Mouse (Mus musculus) neural tube, embryonic 15.5 days (tissue): Measurements from ENCODE around the gene Lactbl1. TPM values are rescaled to one million over a fixed set of nuclear protein-coding genes. Genes with fewer than 3 reads are reported as not detected.

Experiments
- ATAC-seq: fragments of 200-750 bp; cut with Nextera tagmentation; 2 replicates; pipeline ENCODE4 v1.8.0; 2017; ENCODE audit warnings: mild to moderate bottlenecking, moderate TSS enrichment, moderate library complexity; ENCODE audit not compliant: low FRiP score
- H3K27ac ChIP-seq: fragments of 300-500 bp; sonication (generic); replicated peaks from 2 replicates; pipeline ENCODE4 v1.5.1; 2015; ENCODE audit warnings: mild to moderate bottlenecking, inconsistent platforms
- H3K27me3 ChIP-seq: fragments of 300-500 bp; sonication (generic); replicated peaks from 2 replicates; pipeline ENCODE4 v1.6.1; 2015; ENCODE audit warnings: inconsistent platforms
- H3K36me3 ChIP-seq: fragments of 300-500 bp; sonication (generic); 2 replicates; pipeline ENCODE4 v1.6.1; 2015; ENCODE audit warnings: inconsistent platforms
- H3K4me1 ChIP-seq: fragments of 300-500 bp; sonication (generic); 2 replicates; pipeline ENCODE4 v1.6.1; 2015; ENCODE audit warnings: inconsistent platforms
- H3K4me2 ChIP-seq: fragments of 300-500 bp; sonication (generic); 2 replicates; pipeline ENCODE4 v1.6.1; 2015; ENCODE audit warnings: inconsistent platforms, mild to moderate bottlenecking, moderate library complexity
- H3K4me3 ChIP-seq: fragments of 300-500 bp; sonication (generic); replicated peaks from 2 replicates; pipeline ENCODE4 v1.5.1; 2015; ENCODE audit warnings: mild to moderate bottlenecking, inconsistent platforms
- H3K9ac ChIP-seq: fragments of 300-500 bp; sonication (generic); replicated peaks from 2 replicates; pipeline ENCODE4 v1.6.1; 2015; ENCODE audit warnings: mild to moderate bottlenecking, inconsistent platforms
- H3K9me3 ChIP-seq: fragments of 300-500 bp; sonication (generic); replicated peaks from 2 replicates; pipeline ENCODE4 v1.6.1; 2016; ENCODE audit warnings: inconsistent platforms
- WGBS: fragments of 180-500 bp; shearing (Covaris S2); methylation state at CpG from one replicate; pipeline ENCODE4 v1.1.7; 2015; ENCODE audit warnings: mixed read lengths; 5-methylcytosine and 5-hydroxymethylcytosine counted together
- polyA plus RNA-seq: library from polyadenylated mRNA; unstranded; fragments of >200 nt; fragmentation: Nextera tagmentation; extraction: Ambion mirVana; gene quantifications from 2 replicates; pipeline ENCODE4 v1.2.1, GENCODE M21; 2015

The Lactbl1 gene
- polyA plus RNA-seq, 1 experiment from 2014 or later: 0.05 TPM

GRCm38 (mm10) chr4:136602568-136602967 is 19.9 kb upstream of the Lactbl1 start, which contains the start of gene Kdm1a:
Gene Kdm1a, minus strand, starts transcription at chr4:136602723.
- Histone ChIP-seq H3K27ac (peak within 1 kb of the TSS; percentile 96), H3K4me2 (peak within 1 kb of the TSS; percentile 68), H3K27me3 (no peaks in the 10 kb centered on the region), H3K9ac (peak within 1 kb of the TSS; percentile 98), H3K4me3 (peak within 1 kb of the TSS; percentile 67), H3K9me3 (no peaks in the 10 kb centered on the region), H3K36me3 (no peaks in the 10 kb centered on the region), H3K4me1 (peaks cover 21% of the 10 kb centered on the region)
- peak; percentile 85 for ATAC-seq
- under 1% methylated on average over 40 of the region's 45 CpGs for WGBS

GRCm38 (mm10) chr4:136605756-136606485 is 16.5 kb upstream of the Lactbl1 start:
- WGBS: 93% methylated on average over 19 of the region's 19 CpGs
- Histone ChIP-seq H3K4me2 (no peak overlapping the region), H3K4me3 (no peak overlapping the region), H3K4me1 (peaks cover 4% of the 10 kb centered on the region), H3K27me3 (no peaks in the 10 kb centered on the region), H3K36me3 (no peaks in the 10 kb centered on the region), H3K9ac (no peak overlapping the region), H3K27ac (no peak overlapping the region), H3K9me3 (no peaks in the 10 kb centered on the region)
- no peak for ATAC-seq

DNA sequence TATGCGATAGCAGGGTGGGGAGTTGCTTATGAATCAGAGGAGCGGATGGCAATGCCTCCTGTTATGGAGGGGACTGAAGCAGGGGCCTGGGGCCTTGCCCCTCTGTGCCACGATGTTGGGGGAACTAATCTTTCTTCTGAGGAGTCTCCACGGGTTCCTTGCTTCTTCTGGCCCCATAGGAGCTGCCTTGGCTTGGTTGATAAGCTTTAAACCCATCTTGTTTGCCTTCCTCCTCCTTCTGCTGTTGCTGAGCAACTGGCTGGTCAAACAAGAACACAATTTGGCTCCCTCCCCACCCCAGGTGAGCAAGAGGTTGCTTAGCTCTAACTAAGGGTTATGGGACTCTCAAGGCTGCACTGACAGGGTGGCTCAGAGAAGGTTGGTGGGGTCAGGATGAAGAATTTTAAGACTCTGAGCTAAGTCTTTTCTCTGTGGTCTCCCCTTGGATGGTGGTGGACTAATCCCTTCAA is 12.0 kb upstream of the Lactbl1 start, which contains the start of gene Tex46:
Gene Tex46 (plus strand): TSS at position 51 of the 470 bp plus-strand sequence.
- Histone ChIP-seq H3K4me1 (no peaks in the 10 kb centered on the region), H3K9ac (no peak within 1 kb of the TSS), H3K4me3 (no peak within 1 kb of the TSS), H3K4me2 (no peak within 1 kb of the TSS), H3K36me3 (no peaks in the 10 kb centered on the region), H3K27ac (no peak within 1 kb of the TSS), H3K27me3 (no peaks in the 10 kb centered on the region), H3K9me3 (no peaks in the 10 kb centered on the region)
- no peak for ATAC-seq
- 72% methylated on average over 4 of the region's 4 CpGs for WGBS

DNA sequence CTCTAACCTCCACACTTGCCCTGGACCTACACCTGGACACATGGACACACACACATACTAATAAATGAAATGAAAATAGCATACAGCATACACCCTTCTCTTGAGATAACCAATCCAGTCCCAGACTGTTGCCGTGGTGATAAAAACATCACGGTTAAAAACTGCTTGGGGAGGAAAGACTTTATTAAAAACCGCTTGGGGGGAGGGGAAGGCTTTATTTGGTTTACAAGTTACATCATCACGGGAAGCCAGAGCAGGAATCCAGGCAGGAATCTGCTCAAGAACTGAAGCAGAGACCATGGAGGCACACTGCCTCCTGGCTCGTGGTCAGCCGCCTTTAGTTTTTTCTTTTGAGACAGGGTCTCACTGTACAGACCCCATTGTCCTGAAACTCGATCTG is 8.8 kb upstream of the Lactbl1 start:
- H3K4me2 ChIP-seq: no peak overlapping the region
- WGBS: 63% methylated on average over 7 of the region's 7 CpGs
- no peak overlapping the region for H3K4me3 ChIP-seq
- no peak overlapping the region for H3K27ac ChIP-seq
- H3K9ac ChIP-seq: no peak overlapping the region
- no peaks in the 10 kb centered on the region for H3K4me1 ChIP-seq
- no peaks in the 10 kb centered on the region for H3K36me3 ChIP-seq
- no peaks in the 10 kb centered on the region for H3K27me3 ChIP-seq
- ATAC-seq: no peak
- no peaks in the 10 kb centered on the region for H3K9me3 ChIP-seq

DNA sequence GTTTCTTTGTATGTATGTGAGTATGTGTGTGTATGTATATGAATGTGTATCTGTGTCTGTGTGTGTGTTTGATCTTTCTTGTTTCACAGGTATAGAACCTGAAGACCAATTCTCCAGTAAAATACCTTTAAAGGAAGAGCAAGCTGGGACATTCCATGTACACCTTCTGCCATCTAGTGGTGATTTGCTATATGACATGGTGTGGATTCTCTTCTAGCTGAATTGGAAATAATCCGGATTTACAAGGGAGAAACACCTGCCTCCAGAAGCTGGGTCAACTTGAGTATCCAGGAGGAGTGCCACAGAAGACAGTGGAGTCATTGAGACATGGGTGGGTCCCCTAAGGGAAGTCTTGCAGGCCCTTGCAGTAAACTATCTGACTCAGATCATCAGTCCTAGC is 1.1 kb upstream of the Lactbl1 start:
- Histone ChIP-seq H3K27me3 (0 out of 2 replicates have a peak, but pooled peaks cover 8% of the 10 kb centered on the region), H3K4me2 (no peak overlapping the region), H3K36me3 (no peaks in the 10 kb centered on the region), H3K27ac (no peak overlapping the region), H3K9me3 (no peaks in the 10 kb centered on the region), H3K9ac (no peak overlapping the region), H3K4me1 (no peaks in the 10 kb centered on the region), H3K4me3 (no peak overlapping the region)
- no peak for ATAC-seq
- 0% methylated on average over 1 of the region's 1 CpGs for WGBS

- Histone ChIP-seq H3K27me3 (0 out of 2 replicates have a peak, but pooled peaks cover 8% of the 10 kb centered on the region), H3K36me3 (no peaks in the 10 kb centered on the region), H3K9ac (no peak overlapping the region), H3K27ac (no peak overlapping the region), H3K4me2 (no peak overlapping the region), H3K4me1 (no peaks in the 10 kb centered on the region), H3K4me3 (no peak overlapping the region), H3K9me3 (no peaks in the 10 kb centered on the region)
- no peak for ATAC-seq
- 54% methylated on average over 5 of the region's 5 CpGs for WGBS
Measured at GRCm38 (mm10) chr4:136621956-136622355, 465 bp upstream of the Lactbl1 start.

DNA sequence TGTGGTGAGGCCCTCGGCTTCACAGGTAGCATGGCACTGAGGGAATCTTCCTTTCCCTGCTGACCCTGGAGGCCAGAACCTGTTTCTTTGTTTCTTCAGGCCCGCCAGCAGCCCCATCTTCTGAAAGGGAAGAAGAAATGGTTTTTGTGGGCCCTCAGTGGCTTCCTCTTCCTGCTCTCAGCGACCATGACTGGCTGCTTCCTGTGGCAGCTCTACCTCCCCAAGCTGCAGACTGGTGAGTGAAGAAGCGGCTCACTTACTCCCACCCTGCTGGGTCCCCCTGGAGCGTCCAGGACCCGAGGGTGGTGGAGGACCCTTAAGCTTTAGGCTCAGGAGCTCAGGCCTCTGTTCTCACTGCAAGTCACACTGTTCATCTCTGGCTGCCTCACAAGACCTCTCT is 4.2 kb downstream of the Lactbl1 start:
- no peak overlapping the region for H3K4me3 ChIP-seq
- H3K4me1 ChIP-seq: no peaks in the 10 kb centered on the region
- no peak overlapping the region for H3K27ac ChIP-seq
- 71% methylated on average over 6 of the region's 6 CpGs for WGBS
- H3K9ac ChIP-seq: no peak overlapping the region
- ATAC-seq: no peak
- no peaks in the 10 kb centered on the region for H3K9me3 ChIP-seq
- H3K4me2 ChIP-seq: no peak overlapping the region
- H3K27me3 ChIP-seq: 0 out of 2 replicates have a peak, but pooled peaks cover 8% of the 10 kb centered on the region
- no peaks in the 10 kb centered on the region for H3K36me3 ChIP-seq

DNA sequence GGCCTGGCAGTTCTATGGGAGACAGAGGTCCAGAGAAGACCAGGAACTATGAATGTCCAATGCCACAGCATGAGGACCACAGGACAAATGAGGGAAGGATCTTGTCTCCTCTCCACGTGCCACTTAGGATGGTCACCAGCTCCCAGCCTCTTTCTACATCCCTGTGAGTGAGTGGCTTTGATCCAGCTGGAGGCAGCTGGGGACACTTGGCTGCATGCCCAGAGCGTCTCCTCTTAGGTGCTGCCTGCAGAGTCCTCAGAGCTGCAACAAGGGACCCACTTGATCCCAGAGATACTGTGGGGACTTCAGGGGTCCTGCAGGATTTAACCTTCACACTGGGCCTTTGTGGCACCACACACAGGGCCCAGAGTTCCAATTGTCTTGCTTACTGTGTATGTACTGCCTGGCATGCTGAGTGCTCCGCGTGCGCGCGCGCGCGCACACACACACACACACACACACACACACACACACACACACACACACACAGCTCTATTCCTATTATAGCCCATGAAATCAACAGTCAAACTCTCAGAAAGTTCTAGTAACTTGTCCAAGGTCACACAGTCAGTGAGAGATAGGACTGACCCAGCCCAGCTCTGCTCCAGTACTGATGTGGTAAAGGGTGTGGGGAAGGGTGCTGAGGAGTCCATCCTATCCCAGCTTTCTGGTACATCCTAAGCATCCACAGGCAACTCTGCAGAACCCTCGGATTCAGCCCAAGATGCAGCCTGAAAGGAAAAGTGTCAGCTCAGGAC is 9.0 kb downstream of the Lactbl1 start:
- H3K36me3 ChIP-seq: no peaks in the 10 kb centered on the region
- no peak for ATAC-seq
- H3K4me2 ChIP-seq: no peak overlapping the region
- H3K27me3 ChIP-seq: peaks cover 2% of the 10 kb centered on the region; the same call in 1 of the 2 replicates
- no peak overlapping the region for H3K27ac ChIP-seq
- no peaks in the 10 kb centered on the region for H3K9me3 ChIP-seq
- no peak overlapping the region for H3K4me3 ChIP-seq
- 75% methylated on average over 11 of the region's 11 CpGs for WGBS
- H3K4me1 ChIP-seq: no peaks in the 10 kb centered on the region
- H3K9ac ChIP-seq: no peak overlapping the region

DNA sequence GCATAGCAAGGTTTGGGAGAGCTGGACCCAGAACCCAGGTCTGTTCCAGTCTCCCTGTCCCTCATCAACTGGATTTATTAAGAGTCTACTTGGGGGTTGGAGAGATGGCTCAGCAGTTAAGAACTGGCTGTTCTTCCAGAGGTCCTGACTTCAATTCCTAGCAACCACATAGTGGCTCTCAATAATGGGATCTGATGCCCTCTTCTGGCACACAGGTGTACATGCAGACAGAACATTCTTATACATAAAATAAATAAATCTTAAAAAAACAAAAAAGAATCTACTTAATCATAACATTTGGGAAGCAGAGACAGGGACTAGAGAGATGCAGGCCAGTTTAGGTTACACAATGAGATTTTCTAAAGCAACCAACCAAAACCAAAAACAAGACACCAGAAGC is 13.6 kb downstream of the Lactbl1 start:
- Histone ChIP-seq H3K4me1 (peaks cover 23% of the 10 kb centered on the region), H3K9ac (no peak overlapping the region), H3K36me3 (no peaks in the 10 kb centered on the region), H3K27ac (no peak overlapping the region), H3K27me3 (peaks cover 9% of the 10 kb centered on the region), H3K4me2 (no peak overlapping the region), H3K9me3 (no peaks in the 10 kb centered on the region), H3K4me3 (no peak overlapping the region)
- ATAC-seq: no peak

GRCm38 (mm10) chr4:136636511-136636910 is 14.1 kb downstream of the Lactbl1 start:
- H3K27ac ChIP-seq: no peak overlapping the region
- no peaks in the 10 kb centered on the region for H3K9me3 ChIP-seq
- H3K4me3 ChIP-seq: no peak overlapping the region
- no peak for ATAC-seq
- H3K27me3 ChIP-seq: peaks cover 9% of the 10 kb centered on the region
- peaks cover 23% of the 10 kb centered on the region for H3K4me1 ChIP-seq
- no peak overlapping the region for H3K9ac ChIP-seq
- H3K4me2 ChIP-seq: peak overlapping the region; percentile 86; the same call in 1 of the 2 replicates
- H3K36me3 ChIP-seq: no peaks in the 10 kb centered on the region
- 61% methylated on average over 5 of the region's 5 CpGs for WGBS

DNA sequence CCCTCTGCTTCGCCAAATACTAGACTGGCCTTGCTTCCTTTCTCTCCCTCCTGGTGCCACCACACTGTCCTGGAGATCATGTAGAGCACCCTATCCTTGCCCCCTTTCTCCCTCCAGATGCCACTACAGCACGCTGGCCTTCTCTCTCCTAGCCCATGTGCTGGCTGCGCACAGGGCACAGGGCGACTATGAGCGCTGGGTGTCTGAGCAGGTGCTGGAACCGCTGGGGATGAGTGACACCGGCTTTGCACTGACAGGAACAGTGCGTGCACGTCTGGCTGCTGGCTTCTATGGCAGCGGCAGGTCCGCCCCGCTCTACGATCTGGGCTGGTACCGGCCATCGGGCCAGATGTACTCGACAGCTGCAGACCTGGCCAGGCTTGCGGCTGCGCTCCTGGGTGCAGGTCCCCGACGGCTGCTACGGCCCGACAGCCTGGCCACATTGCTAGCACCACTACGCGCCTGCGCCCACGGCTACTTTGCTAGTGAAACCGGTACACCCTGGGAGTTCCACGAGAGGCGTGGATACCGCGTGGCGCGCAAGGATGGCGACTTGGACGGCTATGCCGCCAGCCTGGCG is 14.7 kb downstream of the Lactbl1 start:
- peak; percentile 29 for ATAC-seq

More for the DNA sequence above, 14.7 kb downstream of the Lactbl1 start:
- H3K4me2 ChIP-seq: peak overlapping the region; percentile 86
- WGBS: 16% methylated on average over 37 of the region's 37 CpGs
- H3K27ac ChIP-seq: peak overlapping the region; percentile 75
- peaks cover 23% of the 10 kb centered on the region for H3K4me1 ChIP-seq
- no peaks in the 10 kb centered on the region for H3K9me3 ChIP-seq
- peaks cover 9% of the 10 kb centered on the region for H3K27me3 ChIP-seq
- H3K4me3 ChIP-seq: peak overlapping the region; percentile 54
- H3K36me3 ChIP-seq: no peaks in the 10 kb centered on the region
- H3K9ac ChIP-seq: peak overlapping the region; percentile 64
